21 mouse cellular contexts compared by ENCODE assay signal in genomic region chr2:11119301-11119700, GRCm38 (mm10). TPM values are rescaled to one million over a fixed set of nuclear protein-coding genes. Genes with fewer than 3 reads are reported as not detected.
DNase-seq lines count a peak whose midpoint lies in the region; ATAC-seq and TF ChIP-seq lines count a peak whose summit lies in the region.
"Had no signal": no experiment of that assay in that cellular context is flagged by ENCODE, and none has a peak within 500 bp of the region (broad histone marks: within the 10 kb centered on the region; RNA-seq: fewer than 3 reads in every experiment).

No protein-coding gene starts in this region.

- TF ChIP-seq POLR2A in kidney, adult 2 months (IDR thresholded peaks at IDR 0.05; ENCODE audit: low read depth, low read length), result no peak

- peak; percentile 15 for DNase-seq in lung, postnatal 10 days
- DNase-seq in lung, postnatal 4 days, result no peak
- peak; percentile 38 for DNase-seq in induced T-regulatory cell, adult 2 months (ENCODE audit: low read depth)
- DNase-seq in kidney, adult 2 months, result peak; percentile 64
- DNase-seq in kidney, postnatal 10 days, result peak; percentile 19
- DNase-seq in heart, embryonic 10.5 days (ENCODE audit: low spot score), result no peak
- DNase-seq in cerebellum, adult 9-10 months, result no peak
- DNase-seq: cerebellum, adult 8-10 months; gastrocnemius, postnatal 10 days; left cerebral cortex, postnatal 4 days; liver; liver, postnatal 0 days; thymus, postnatal 4 days had no signal

- H3K36me3 ChIP-seq in kidney, adult 2 months (ENCODE audit: control insufficient read depth, insufficient read depth, low read length), result no peaks in the 10 kb centered on the region
- H3K36me3 ChIP-seq in heart, embryonic 10.5 days, result no peaks in the 10 kb centered on the region
- no peaks in the 10 kb centered on the region for H3K36me3 ChIP-seq in heart, embryonic 12.5 days
- H3K36me3 ChIP-seq: embryonic facial prominence, embryonic 10.5 days; forebrain, embryonic 12.5 days; heart, embryonic 13.5 days; intestine, embryonic 15.5 days had no signal

- no peak overlapping the region for H3K9ac ChIP-seq in heart, embryonic 12.5 days
- H3K9ac ChIP-seq: forebrain, embryonic 12.5 days; heart, embryonic 13.5 days; hindbrain, embryonic 14.5 days; intestine, embryonic 15.5 days; liver, postnatal 0 days had no signal

- ATAC-seq in heart, embryonic 12.5 days (ENCODE audit: insufficient number of reproducible peaks, low FRiP score), result no peak
- ATAC-seq: intestine, embryonic 15.5 days; liver, postnatal 0 days; midbrain, embryonic 16.5 days had no signal

- no peaks in the 10 kb centered on the region for H3K4me1 ChIP-seq in kidney, adult 2 months (ENCODE audit: control insufficient read depth, insufficient read depth, low read length)
- no peaks in the 10 kb centered on the region for H3K4me1 ChIP-seq in heart, embryonic 10.5 days
- H3K4me1 ChIP-seq in heart, embryonic 12.5 days (replicated peaks), result no peaks in the 10 kb centered on the region
- H3K4me1 ChIP-seq: embryonic facial prominence, embryonic 10.5 days; forebrain, embryonic 12.5 days; heart, embryonic 13.5 days; intestine, embryonic 15.5 days had no signal

- H3K27me3 ChIP-seq in kidney, adult 2 months (replicated peaks; ENCODE audit: control insufficient read depth, insufficient read depth, low read length), result no peaks in the 10 kb centered on the region
- H3K27me3 ChIP-seq in heart, embryonic 10.5 days (ENCODE audit: insufficient read depth, poor library complexity, severe bottlenecking), result no peaks in the 10 kb centered on the region
- no peaks in the 10 kb centered on the region for H3K27me3 ChIP-seq in heart, embryonic 12.5 days (replicated peaks)
- H3K27me3 ChIP-seq: forebrain, embryonic 12.5 days; heart, embryonic 13.5 days; intestine, embryonic 15.5 days had no signal

- no peaks in the 10 kb centered on the region for H3K9me3 ChIP-seq in heart, embryonic 10.5 days
- no peaks in the 10 kb centered on the region for H3K9me3 ChIP-seq in heart, embryonic 12.5 days (replicated peaks)
- H3K9me3 ChIP-seq: embryonic facial prominence, embryonic 10.5 days; forebrain, embryonic 12.5 days; heart, embryonic 13.5 days; intestine, embryonic 15.5 days had no signal

- 0 out of 2 replicates have a peak overlapping the region, but pooled peaks have one; percentile 6 for H3K27ac ChIP-seq in kidney, adult 2 months (ENCODE audit: insufficient read depth, low read depth, low read length)
- no peak overlapping the region for H3K27ac ChIP-seq in heart, embryonic 10.5 days
- no peak overlapping the region for H3K27ac ChIP-seq in heart, embryonic 12.5 days (ENCODE audit: poor library complexity, severe bottlenecking)
- H3K27ac ChIP-seq: embryonic facial prominence, embryonic 10.5 days; forebrain, embryonic 12.5 days; heart, embryonic 13.5 days; hindbrain, embryonic 14.5 days; intestine, embryonic 15.5 days; left cerebral cortex, adult 2 months had no signal

- peak overlapping the region; percentile 21; the same call in 1 of the 2 replicates for H3K4me3 ChIP-seq in kidney, adult 2 months (ENCODE audit: insufficient read depth, low read depth, low read length)
- no peak overlapping the region for H3K4me3 ChIP-seq in heart, embryonic 10.5 days
- no peak overlapping the region for H3K4me3 ChIP-seq in heart, embryonic 12.5 days
- H3K4me3 ChIP-seq: embryonic facial prominence, embryonic 10.5 days; forebrain, embryonic 12.5 days; heart, embryonic 13.5 days; intestine, embryonic 15.5 days; left cerebral cortex, adult 2 months had no signal

- no peak overlapping the region for H3K4me2 ChIP-seq in heart, embryonic 12.5 days
- H3K4me2 ChIP-seq: forebrain, embryonic 12.5 days; heart, embryonic 13.5 days; hindbrain, embryonic 14.5 days; intestine, embryonic 15.5 days had no signal

- WGBS in kidney, adult 2 months, result 17% methylated on average over 9 of the region's 9 CpGs
- WGBS in heart, embryonic 10.5 days, result 78% methylated on average over 9 of the region's 9 CpGs
- 55% methylated on average over 9 of the region's 9 CpGs for WGBS in heart, embryonic 12.5 days

- TF ChIP-seq CTCF in kidney, adult 2 months (conservative IDR thresholded peaks at IDR 0.05; ENCODE audit: insufficient read depth, insufficient read length, low read depth, low read length), result no peak

RNA-seq across cellular contexts. Expression of gene Prkcq, which starts 52.6 kb away (rescaled TPM):
- polyA plus RNA-seq in kidney, adult 2 months (2012; rRNA removed), result 3.6 and 5.1 TPM in 2 replicates
- polyA plus RNA-seq in heart, embryonic 10.5 days (2016; fragmentation: Nextera tagmentation; extraction: Ambion mirVana), result 1.3 and 2.1 TPM in 2 replicates
- 1.1 and 1.5 TPM in 2 replicates for polyA plus RNA-seq in heart, embryonic 12.5 days (2016; fragmentation: Nextera tagmentation; extraction: Ambion mirVana)

Comparison
In these comparisons a context has a peak if more than half of its experiments do, and no peak if none do; other contexts are left out.
1. DNase-seq: peak in lung, postnatal 10 days (single experiment), induced T-regulatory cell, adult 2 months (single experiment), kidney, adult 2 months (single experiment) and kidney, postnatal 10 days (single experiment); none in lung, postnatal 4 days (0 of 2), heart, embryonic 10.5 days (single experiment) and cerebellum, adult 9-10 months (single experiment).